Comparison of ENCODE assay signal across 27 mouse cellular contexts in the genomic region with DNA sequence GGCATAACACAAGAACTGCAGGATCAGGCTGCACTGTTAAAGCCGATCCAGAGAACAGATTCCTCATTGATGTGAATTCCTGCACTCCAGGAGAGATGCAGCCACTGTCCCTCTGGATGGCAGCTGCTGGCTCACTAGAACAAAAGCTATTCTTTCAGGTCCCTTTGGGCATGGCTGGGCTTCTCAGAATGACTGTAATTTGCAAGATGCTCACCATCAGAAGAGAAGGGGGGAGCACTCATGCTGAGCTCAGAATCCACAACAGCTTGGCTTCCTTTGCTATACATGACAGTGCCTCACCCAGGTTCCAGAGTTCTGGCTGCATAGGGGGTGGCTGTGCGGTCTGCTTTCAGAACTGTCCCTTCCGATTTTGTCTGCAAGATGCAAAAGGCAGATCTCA. TPM values are rescaled to one million over a fixed set of nuclear protein-coding genes. Genes with fewer than 3 reads are reported as not detected.
DNase-seq lines count a peak whose midpoint lies in the region; ATAC-seq and TF ChIP-seq lines count a peak whose summit lies in the region.
"Had no signal": no experiment of that assay in that cellular context is flagged by ENCODE, and none has a peak within 500 bp of the region (broad histone marks: within the 10 kb centered on the region; RNA-seq: fewer than 3 reads in every experiment).

No protein-coding gene starts in this region.

- TF ChIP-seq CTCF in forebrain, postnatal 0 days (IDR thresholded peaks at IDR 0.05; ENCODE audit: low read depth) = no peak

- H3K9ac ChIP-seq in neural tube, embryonic 12.5 days = 0 out of 2 replicates have a peak overlapping the region, but pooled peaks have one; percentile 13
- no peak overlapping the region for H3K9ac ChIP-seq in forebrain, postnatal 0 days
- H3K9ac ChIP-seq: embryonic facial prominence, embryonic 15.5 days; heart, embryonic 13.5 days; kidney, embryonic 15.5 days; limb, embryonic 15.5 days; liver, embryonic 14.5 days; lung, embryonic 14.5 days had no signal

- no peak overlapping the region for H3K27ac ChIP-seq in neural tube, embryonic 12.5 days
- no peak overlapping the region for H3K27ac ChIP-seq in forebrain, postnatal 0 days (ENCODE audit: low read depth, low read length)
- H3K27ac ChIP-seq: embryonic facial prominence, embryonic 15.5 days; heart, adult 2 months; heart, embryonic 13.5 days; kidney, embryonic 15.5 days; left cerebral cortex, adult 2 months; limb, embryonic 15.5 days; liver, embryonic 14.5 days; stomach, postnatal 0 days had no signal

- 13% methylated on average over 3 of the region's 3 CpGs for WGBS in neural tube, embryonic 12.5 days
- 20% methylated on average over 3 of the region's 3 CpGs for WGBS in forebrain, postnatal 0 days

- no peaks in the 10 kb centered on the region for H3K9me3 ChIP-seq in neural tube, embryonic 12.5 days
- no peaks in the 10 kb centered on the region for H3K9me3 ChIP-seq in forebrain, postnatal 0 days (ENCODE audit: low read length)
- H3K9me3 ChIP-seq: embryonic facial prominence, embryonic 15.5 days; heart, embryonic 13.5 days; kidney, embryonic 15.5 days; limb, embryonic 15.5 days had no signal

- DNase-seq in embryo, embryonic 11 days = peak; percentile 17
- no peak for DNase-seq in embryo, embryonic 10 days (ENCODE audit: low spot score)
- no peak for DNase-seq in neural tube, embryonic 10.5 days (ENCODE audit: extremely low spot score, low spot score)
- peak; percentile 15 for DNase-seq in brain, adult 2 months (ENCODE audit: low read depth, low spot score)
- no peak for DNase-seq in forebrain, postnatal 0 days
- DNase-seq in gastrocnemius, adult 18-20 months (ENCODE audit: low spot score) = no peak
- DNase-seq: adrenal gland, postnatal 36 days; cerebellum, adult 11-12 months; cerebellum, postnatal 14 days; gastrocnemius, postnatal 25 days; heart, adult 2 months; midbrain, embryonic 14.5 days; right cerebral cortex, postnatal 14 days; thymus, adult 2 months; thymus, postnatal 4 days had no signal

- H3K27me3 ChIP-seq in neural tube, embryonic 12.5 days (replicated peaks) = no peaks in the 10 kb centered on the region
- H3K27me3 ChIP-seq in forebrain, postnatal 0 days (ENCODE audit: insufficient read depth, low read length) = no peaks in the 10 kb centered on the region
- H3K27me3 ChIP-seq: embryonic facial prominence, embryonic 15.5 days; heart, embryonic 13.5 days; kidney, embryonic 15.5 days; limb, embryonic 15.5 days had no signal

- no peak for ATAC-seq in neural tube, embryonic 12.5 days (ENCODE audit: low FRiP score, low read depth)
- ATAC-seq in forebrain, postnatal 0 days = no peak
- ATAC-seq: CD4-positive, CD25-positive, alpha-beta regulatory T cell, adult 4 months; forebrain, embryonic 14.5 days; intestine, postnatal 0 days had no signal

- H3K4me3 ChIP-seq in neural tube, embryonic 12.5 days = no peak overlapping the region
- H3K4me3 ChIP-seq in forebrain, postnatal 0 days (ENCODE audit: low read depth, low read length) = no peak overlapping the region
- H3K4me3 ChIP-seq: embryonic facial prominence, embryonic 15.5 days; heart, adult 2 months; heart, embryonic 13.5 days; kidney, embryonic 15.5 days; left cerebral cortex, adult 2 months; limb, embryonic 15.5 days had no signal

- peaks cover 6% of the 10 kb centered on the region for H3K4me1 ChIP-seq in neural tube, embryonic 12.5 days
- H3K4me1 ChIP-seq in forebrain, postnatal 0 days (ENCODE audit: insufficient read depth) = no peaks in the 10 kb centered on the region
- H3K4me1 ChIP-seq: embryonic facial prominence, embryonic 15.5 days; heart, embryonic 13.5 days; kidney, embryonic 15.5 days; limb, embryonic 15.5 days had no signal

- H3K4me2 ChIP-seq in neural tube, embryonic 12.5 days (replicated peaks) = no peak overlapping the region
- no peak overlapping the region for H3K4me2 ChIP-seq in forebrain, postnatal 0 days (ENCODE audit: low read depth)
- H3K4me2 ChIP-seq: embryonic facial prominence, embryonic 15.5 days; heart, embryonic 13.5 days; kidney, embryonic 15.5 days; limb, embryonic 15.5 days; lung, embryonic 14.5 days had no signal

- no peaks in the 10 kb centered on the region for H3K36me3 ChIP-seq in neural tube, embryonic 12.5 days
- no peaks in the 10 kb centered on the region for H3K36me3 ChIP-seq in forebrain, postnatal 0 days (ENCODE audit: insufficient read depth)
- H3K36me3 ChIP-seq: embryonic facial prominence, embryonic 15.5 days; heart, embryonic 13.5 days; kidney, embryonic 15.5 days; limb, embryonic 15.5 days had no signal

RNA-seq across cellular contexts. Expression of a gene that starts 57.8 kb away (rescaled TPM):
- 37.7 and 42.1 TPM in 2 replicates for polyA plus RNA-seq in neural tube, embryonic 12.5 days (2016; fragmentation: Nextera tagmentation; extraction: Ambion mirVana)
- total RNA-seq in forebrain, postnatal 0 days (2014; rRNA removed) = 48.0 and 61.0 TPM in 2 replicates
- 11.0 and 20.7 TPM in 2 replicates for polyA plus RNA-seq in forebrain, postnatal 0 days (2015; fragmentation: Nextera tagmentation; extraction: Ambion mirVana)
- 10 to 100 TPM; 12.0 to 15.4 TPM for total RNA-seq in gastrocnemius, adult 18-20 months (2021)

Comparison
In these comparisons a context has a peak if more than half of its experiments do, and no peak if none do; other contexts are left out.
1. DNase-seq: peak in embryo, embryonic 11 days (single experiment) and brain, adult 2 months (single experiment); none in embryo, embryonic 10 days (single experiment), neural tube, embryonic 10.5 days (single experiment), forebrain, postnatal 0 days (single experiment) and gastrocnemius, adult 18-20 months (single experiment).